Mouse (Mus musculus): Measurements from ENCODE around the gene 2010300C02Rik. TPM values are rescaled to one million over a fixed set of nuclear protein-coding genes. Genes with fewer than 3 reads are reported as not detected.
"Not testable (repeated sequence)": the region's sequence is repeated elsewhere in the genome, so short reads cannot be mapped to it uniquely, and the experiment has no call there.

2010300C02Rik gene
- polyA plus RNA-seq, 1 experiment from 2014 or later: 8.5 TPM

- no peak for ATAC-seq (ENCODE audit: insufficient read depth)
Measured at GRCm38 (mm10) chr1:37603206-37603605, 116.7 kb downstream of the 2010300C02Rik start.

GRCm38 (mm10) chr1:37602268-37602667 lies 117.6 kb downstream of the 2010300C02Rik start:
- no peaks in the 10 kb centered on the region for H3K9me3 ChIP-seq (ENCODE audit: low read depth, low read length)
- ATAC-seq (ENCODE audit: insufficient read depth): no peak
- no peak overlapping the region for H3K4me2 ChIP-seq
- H3K36me3 ChIP-seq (ENCODE audit: insufficient read depth): no peaks in the 10 kb centered on the region
- WGBS: 83% methylated on average over 4 of the region's 4 CpGs
- H3K9ac ChIP-seq: no peak overlapping the region
- no peak for TF ChIP-seq CTCF (IDR thresholded peaks at IDR 0.05; ENCODE audit: low read depth)
- no peaks in the 10 kb centered on the region for H3K4me1 ChIP-seq (ENCODE audit: insufficient read depth)
- no peak for DNase-seq
- H3K27ac ChIP-seq (ENCODE audit: low read depth): no peak overlapping the region
- H3K4me3 ChIP-seq (ENCODE audit: low read depth, low read length): no peak overlapping the region
- H3K27me3 ChIP-seq (ENCODE audit: insufficient read depth, low read length): no peaks in the 10 kb centered on the region

More at GRCm38 (mm10) chr1:37603206-37603605, 116.7 kb downstream of the 2010300C02Rik start:
- WGBS: 88% methylated on average over 10 of the region's 10 CpGs
- Histone ChIP-seq H3K36me3 (ENCODE audit: insufficient read depth) (no peaks in the 10 kb centered on the region), H3K27me3 (ENCODE audit: insufficient read depth, low read length) (no peaks in the 10 kb centered on the region), H3K9me3 (ENCODE audit: low read depth, low read length) (no peaks in the 10 kb centered on the region), H3K27ac (ENCODE audit: low read depth) (no peak overlapping the region), H3K4me1 (ENCODE audit: insufficient read depth) (no peaks in the 10 kb centered on the region), H3K9ac (no peak overlapping the region), H3K4me3 (ENCODE audit: low read depth, low read length) (no peak overlapping the region), H3K4me2 (no peak overlapping the region)
- no peak for TF ChIP-seq CTCF (IDR thresholded peaks at IDR 0.05; ENCODE audit: low read depth)
- no peak for DNase-seq

- Histone ChIP-seq H3K27ac (ENCODE audit: low read depth) (no peak overlapping the region), H3K4me3 (ENCODE audit: low read depth, low read length) (no peak overlapping the region), H3K27me3 (ENCODE audit: insufficient read depth, low read length) (no peaks in the 10 kb centered on the region), H3K4me2 (no peak overlapping the region), H3K36me3 (ENCODE audit: insufficient read depth) (no peaks in the 10 kb centered on the region), H3K9ac (no peak overlapping the region), H3K9me3 (ENCODE audit: low read depth, low read length) (no peaks in the 10 kb centered on the region), H3K4me1 (ENCODE audit: insufficient read depth) (no peaks in the 10 kb centered on the region)
- no peak for DNase-seq
- WGBS: 83% methylated on average over 8 of the region's 8 CpGs
- no peak for ATAC-seq (ENCODE audit: insufficient read depth)
- no peak for TF ChIP-seq CTCF (IDR thresholded peaks at IDR 0.05; ENCODE audit: low read depth)
Measured at GRCm38 (mm10) chr1:37601461-37601860, 118.4 kb downstream of the 2010300C02Rik start.

- H3K27me3 ChIP-seq (ENCODE audit: insufficient read depth, low read length): no peaks in the 10 kb centered on the region
- H3K4me3 ChIP-seq (ENCODE audit: low read depth, low read length): no peak overlapping the region
- 66% methylated on average over 9 of the region's 9 CpGs for WGBS
- ATAC-seq (ENCODE audit: insufficient read depth): no peak
- H3K36me3 ChIP-seq (ENCODE audit: insufficient read depth): no peaks in the 10 kb centered on the region
- H3K9me3 ChIP-seq (ENCODE audit: low read depth, low read length): no peaks in the 10 kb centered on the region
- no peaks in the 10 kb centered on the region for H3K4me1 ChIP-seq (ENCODE audit: insufficient read depth)
- H3K4me2 ChIP-seq: no peak overlapping the region
- no peak overlapping the region for H3K27ac ChIP-seq (ENCODE audit: low read depth)
- H3K9ac ChIP-seq: no peak overlapping the region
- no peak for DNase-seq
- no peak for TF ChIP-seq CTCF (IDR thresholded peaks at IDR 0.05; ENCODE audit: low read depth)
Measured at GRCm38 (mm10) chr1:37600640-37601175, 119.2 kb downstream of the 2010300C02Rik start.

- H3K4me2 ChIP-seq: no peak overlapping the region
- no peak overlapping the region for H3K9ac ChIP-seq
- no peaks in the 10 kb centered on the region for H3K4me1 ChIP-seq (ENCODE audit: insufficient read depth)
- DNase-seq (no peak), ATAC-seq (ENCODE audit: insufficient read depth) (no peak)
- H3K27me3 ChIP-seq (ENCODE audit: insufficient read depth, low read length): no peaks in the 10 kb centered on the region
- H3K36me3 ChIP-seq (ENCODE audit: insufficient read depth): no peaks in the 10 kb centered on the region
- no peak overlapping the region for H3K27ac ChIP-seq (ENCODE audit: low read depth)
- no peak for TF ChIP-seq CTCF (IDR thresholded peaks at IDR 0.05; ENCODE audit: low read depth)
- whole genome bisulfite sequencing: 63% methylated on average over 5 of the region's 5 CpGs
- no peak overlapping the region for H3K4me3 ChIP-seq (ENCODE audit: low read depth, low read length)
- no peaks in the 10 kb centered on the region for H3K9me3 ChIP-seq (ENCODE audit: low read depth, low read length)
Measured at GRCm38 (mm10) chr1:37598986-37599385, 120.9 kb downstream of the 2010300C02Rik start.

GRCm38 (mm10) chr1:37594812-37595211 lies 125.1 kb downstream of the 2010300C02Rik start:
- H3K36me3 ChIP-seq (ENCODE audit: insufficient read depth); H3K4me1 ChIP-seq (ENCODE audit: insufficient read depth); H3K27ac ChIP-seq (ENCODE audit: low read depth); H3K27me3 ChIP-seq (ENCODE audit: insufficient read depth, low read length); DNase-seq; H3K4me3 ChIP-seq (ENCODE audit: low read depth, low read length); H3K9ac ChIP-seq; H3K9me3 ChIP-seq (ENCODE audit: low read depth, low read length); ATAC-seq (ENCODE audit: insufficient read depth); H3K4me2 ChIP-seq: not testable (repeated sequence)
- WGBS: 70% methylated on average over 3 of the region's 3 CpGs

GRCm38 (mm10) chr1:37585809-37586480 lies 133.9 kb downstream of the 2010300C02Rik start:
- 73% methylated on average over 13 of the region's 13 CpGs for WGBS
- no peak overlapping the region for H3K4me2 ChIP-seq
- no peak overlapping the region for H3K4me3 ChIP-seq (ENCODE audit: low read depth, low read length)
- ATAC-seq (ENCODE audit: insufficient read depth) (no peak), DNase-seq (peak; percentile 52)
- no peaks in the 10 kb centered on the region for H3K4me1 ChIP-seq (ENCODE audit: insufficient read depth)
- H3K9ac ChIP-seq: no peak overlapping the region
- TF ChIP-seq CTCF (IDR thresholded peaks at IDR 0.05; ENCODE audit: low read depth): no peak
- no peaks in the 10 kb centered on the region for H3K36me3 ChIP-seq (ENCODE audit: insufficient read depth)
- no peaks in the 10 kb centered on the region for H3K9me3 ChIP-seq (ENCODE audit: low read depth, low read length)
- H3K27ac ChIP-seq (ENCODE audit: low read depth): peak overlapping the region; percentile 55; the same call in 1 of the 2 replicates
- H3K27me3 ChIP-seq (ENCODE audit: insufficient read depth, low read length): no peaks in the 10 kb centered on the region

All from lung, embryonic 14.5 days (tissue).